Mouse (Mus musculus) 3134 (cell line): ENCODE results near the gene Gng12.

Experiments used
- DNase-seq: peaks from one replicate; pipeline ENCODE4 v3.0.0-alpha.2; 2011; ENCODE audit warnings: low spot score; ENCODE audit not compliant: insufficient read length; ENCODE audit errors: extremely low read depth

Gng12 gene

DNA sequence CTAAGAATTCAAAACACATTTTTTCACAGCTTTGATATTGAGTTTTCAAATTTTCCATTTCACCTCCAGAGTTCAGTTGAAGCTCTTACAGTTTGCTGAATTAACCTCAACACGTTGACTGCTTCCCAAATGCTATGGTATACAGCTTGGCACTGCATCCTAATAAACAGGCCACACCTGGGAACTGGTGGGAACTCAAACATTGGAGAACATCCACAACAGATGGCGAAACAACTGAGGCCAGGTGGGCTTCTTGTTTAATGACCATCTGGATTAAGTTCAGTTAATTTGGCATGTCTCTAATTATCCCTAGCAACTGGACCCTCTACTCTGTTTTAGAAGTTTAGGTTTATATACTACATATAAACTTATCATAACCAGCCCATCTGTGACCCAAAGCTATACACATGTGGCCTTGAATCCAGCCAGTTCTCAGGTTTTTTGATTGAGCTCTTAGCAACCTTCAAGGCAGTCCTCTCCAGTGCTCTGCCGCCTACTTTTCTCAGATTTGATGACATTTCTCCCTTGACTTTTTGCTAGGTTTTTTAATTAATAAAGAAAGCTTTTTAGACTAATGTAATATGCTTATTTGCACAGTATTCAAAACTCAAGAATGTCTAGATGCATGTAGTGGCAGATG, 152.0 kb downstream of the Gng12 start:
- no peak for DNase-seq

DNA sequence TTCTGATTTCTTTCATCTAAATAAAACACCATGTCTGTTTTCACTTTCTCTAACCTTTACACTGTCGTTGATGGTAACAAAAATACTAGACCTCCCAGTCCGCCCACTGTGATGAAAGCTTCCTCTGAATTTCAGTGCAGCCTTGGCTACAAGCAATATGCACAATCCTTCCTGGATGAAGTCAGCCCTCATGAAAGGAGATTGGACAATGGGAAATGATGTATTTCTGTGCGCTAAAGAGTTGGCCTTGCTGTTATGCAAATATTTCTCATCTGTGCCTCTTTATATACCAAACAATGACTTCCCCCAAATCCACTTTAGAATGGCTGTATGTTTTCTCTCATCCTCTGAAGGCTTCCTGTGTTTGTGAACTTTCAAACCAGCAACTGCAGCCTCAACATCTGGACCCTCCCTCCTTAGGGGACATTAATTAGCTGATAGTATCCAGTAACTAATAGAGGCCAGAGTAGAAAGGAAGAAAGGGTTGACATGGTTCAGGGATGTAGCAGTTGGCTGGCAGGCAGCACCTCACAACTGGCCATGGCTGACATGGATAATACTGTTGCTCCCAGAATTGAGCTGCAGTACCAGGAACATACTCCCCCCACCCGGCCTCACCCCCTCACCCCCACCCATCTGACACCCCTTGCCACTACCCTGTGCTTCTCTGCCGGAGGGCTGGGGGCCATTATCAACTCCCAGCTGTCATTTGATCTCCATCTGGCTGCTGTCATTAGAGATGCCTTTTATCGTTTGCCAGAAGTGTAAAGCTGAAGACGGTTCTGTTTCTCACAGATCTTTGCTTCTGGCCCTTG, 152.9 kb downstream of the Gng12 start:
- no peak for DNase-seq

DNA sequence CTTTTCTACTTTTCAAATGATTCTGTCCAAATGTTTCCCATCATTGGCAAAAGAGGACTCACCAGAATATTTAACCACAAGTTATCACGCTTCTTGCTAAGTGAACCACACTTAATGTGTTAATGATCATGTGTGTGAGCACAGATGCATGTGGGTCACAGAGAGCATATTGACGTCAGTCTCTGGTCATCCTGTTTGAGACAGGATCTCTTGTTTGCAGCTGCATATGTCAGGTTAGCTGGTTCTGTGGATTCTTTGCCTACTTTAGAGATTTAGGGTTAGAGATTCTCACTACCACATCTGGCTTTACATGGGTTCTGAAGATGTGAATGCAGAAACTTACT, 153.5 kb downstream of the Gng12 start:
- DNase-seq: no peak

DNA sequence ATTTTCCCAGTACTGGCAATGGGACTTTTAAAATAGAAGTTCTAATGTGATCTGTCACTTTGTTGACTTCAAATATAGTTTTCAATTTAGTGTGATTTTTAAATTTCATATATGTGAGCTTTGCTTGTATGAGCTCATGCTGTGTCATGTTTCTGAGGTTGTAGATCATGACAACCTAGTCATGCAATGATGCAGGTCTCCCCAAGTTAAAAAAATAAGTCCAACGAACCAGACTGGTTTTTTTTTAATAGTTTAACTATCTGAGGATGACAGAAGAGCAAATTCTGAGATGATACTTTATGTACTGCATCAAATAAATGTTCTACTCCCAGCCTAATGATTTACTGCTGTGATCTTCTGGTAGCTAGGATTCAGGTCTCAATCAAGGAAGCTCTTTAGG, 153.9 kb downstream of the Gng12 start:
- DNase-seq: no peak

DNA sequence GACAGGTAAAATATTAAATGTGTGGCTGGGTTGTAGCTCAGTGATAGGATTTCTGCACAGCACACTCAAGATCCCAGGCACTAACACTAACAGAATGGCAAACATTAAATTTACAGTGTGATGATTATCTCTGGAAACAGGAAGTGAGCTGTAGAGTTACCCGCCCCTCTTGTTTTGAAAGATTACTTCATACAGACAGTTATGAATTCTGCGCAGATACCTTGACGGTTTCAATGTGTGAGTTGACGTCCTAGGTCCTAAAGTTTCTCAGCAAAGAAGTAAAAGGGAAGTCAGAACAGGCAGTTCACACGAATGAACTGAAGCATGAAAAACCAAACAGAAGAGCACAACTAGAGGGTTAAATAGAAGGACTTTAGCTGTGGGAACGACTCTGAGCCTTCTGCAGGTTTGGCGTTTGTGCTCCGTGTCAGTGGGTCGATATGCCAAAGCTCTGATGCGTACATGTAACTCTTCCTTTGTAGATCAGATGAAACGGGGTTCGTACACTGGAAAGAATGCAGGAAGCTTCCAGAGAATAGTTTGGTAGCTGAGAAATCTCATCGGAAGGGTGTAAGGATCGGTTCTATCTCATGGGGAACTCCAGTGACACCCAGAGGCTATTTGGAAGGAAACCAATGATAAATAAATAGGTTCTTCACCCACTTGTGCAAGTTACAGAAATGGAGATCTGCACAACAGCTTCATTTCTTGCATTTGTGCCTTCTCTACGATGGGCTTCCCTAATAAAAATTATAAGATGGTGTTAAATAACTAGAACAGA, 160.1 kb downstream of the Gng12 start:
- no peak for DNase-seq

DNA sequence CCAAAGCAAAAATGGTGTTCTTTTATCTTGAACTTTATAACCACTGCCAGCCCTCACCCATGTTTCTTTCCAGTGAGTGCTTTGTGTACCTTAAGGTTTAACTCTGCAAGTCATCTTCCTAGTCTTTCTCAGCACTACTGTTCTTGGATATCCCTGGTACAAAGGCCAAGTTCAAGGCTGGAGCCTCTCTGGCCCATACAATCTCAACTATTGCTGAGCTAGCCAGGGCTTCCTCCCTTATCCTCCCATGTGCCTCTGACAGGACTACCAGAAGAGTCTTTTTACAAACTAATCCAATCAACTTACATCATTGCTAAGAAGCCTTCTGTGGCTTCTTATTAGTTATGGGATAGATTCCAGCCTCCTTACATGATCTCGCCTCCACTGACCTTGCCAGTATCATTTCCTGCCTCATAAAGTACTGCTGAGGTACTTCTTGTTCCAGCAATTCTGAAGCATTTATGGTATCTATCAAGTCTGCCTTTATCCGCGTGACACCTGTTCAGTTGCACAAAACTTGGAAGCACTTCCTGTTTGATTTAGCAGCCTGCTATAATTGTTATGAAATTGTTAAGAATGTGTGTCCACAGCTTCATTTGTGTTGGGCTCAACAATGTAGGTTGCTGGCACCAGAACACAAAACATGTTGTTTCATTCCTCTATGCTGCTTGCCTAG, 160.8 kb downstream of the Gng12 start:
- no peak for DNase-seq

DNA sequence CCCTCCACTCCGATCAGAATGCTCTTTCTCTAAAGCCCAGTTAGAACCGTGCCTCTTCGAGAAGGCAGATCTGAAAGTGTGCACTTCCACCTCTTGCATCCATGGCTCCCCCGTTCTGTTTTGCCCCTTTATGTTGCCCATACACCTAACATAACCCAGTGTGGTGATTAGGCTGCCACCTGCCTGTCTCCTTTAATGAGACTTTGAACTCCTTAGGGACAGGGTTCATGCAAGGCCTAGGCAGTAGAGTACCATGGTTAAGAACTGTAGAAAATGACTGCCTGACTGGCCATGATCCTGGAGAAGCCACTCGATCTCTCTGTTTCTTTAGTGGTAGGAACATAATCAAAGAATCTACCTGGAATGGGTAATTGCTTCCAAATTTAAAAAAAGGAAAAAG, 161.4 kb downstream of the Gng12 start:
- no peak for DNase-seq

DNA sequence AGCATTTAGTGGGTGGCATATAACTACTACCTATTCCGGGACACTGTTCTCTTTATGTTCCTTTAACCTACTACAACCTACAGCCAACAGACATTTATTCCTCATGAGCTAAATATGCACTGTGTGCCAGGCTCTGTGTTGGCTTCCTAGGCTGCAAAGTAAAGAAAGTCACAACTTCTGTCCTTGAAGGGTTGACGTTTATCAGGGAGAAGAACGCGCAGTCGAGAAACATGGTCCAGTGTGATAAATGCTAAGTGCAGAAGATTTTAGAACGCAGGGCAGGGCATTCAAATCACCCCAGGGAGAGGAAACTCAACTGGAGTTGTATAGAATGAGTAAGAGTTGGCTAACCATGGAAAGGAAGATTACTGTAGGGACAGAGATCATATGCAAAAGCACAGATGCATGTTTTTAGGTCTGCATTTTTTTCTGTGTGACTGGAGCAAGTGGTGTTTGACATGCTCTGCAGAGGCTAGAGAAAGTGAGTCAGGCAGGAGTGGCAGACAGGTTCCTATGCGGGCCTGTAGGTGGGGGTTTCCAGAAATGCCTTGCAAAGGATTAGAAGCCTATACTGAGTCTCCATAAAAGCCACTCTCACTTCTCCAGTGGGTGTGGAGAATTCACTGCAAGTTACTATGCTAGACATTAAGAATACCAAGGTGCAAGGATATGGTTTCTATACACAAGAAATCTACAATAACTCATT, 161.9 kb downstream of the Gng12 start:
- DNase-seq: no peak

DNA sequence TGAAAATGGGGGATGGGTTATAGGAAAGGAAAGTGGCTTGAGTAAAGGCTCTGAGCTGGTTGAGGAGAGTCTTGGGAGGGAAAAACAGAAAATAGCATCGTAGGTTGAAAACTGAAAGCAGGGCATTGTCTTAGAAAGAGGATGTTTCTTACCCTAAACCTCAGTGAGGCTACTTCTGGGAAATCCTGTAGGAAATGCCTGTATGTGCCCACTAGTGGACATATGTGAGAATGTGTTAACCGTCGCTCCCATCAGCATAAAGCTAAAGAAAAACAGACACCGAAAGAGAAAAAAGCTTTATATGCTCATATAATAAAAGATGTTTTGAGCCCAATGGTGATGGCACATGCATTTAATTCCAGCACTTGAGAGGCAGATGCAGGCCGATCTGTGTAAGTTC, 163.9 kb downstream of the Gng12 start:
- no peak for DNase-seq

DNA sequence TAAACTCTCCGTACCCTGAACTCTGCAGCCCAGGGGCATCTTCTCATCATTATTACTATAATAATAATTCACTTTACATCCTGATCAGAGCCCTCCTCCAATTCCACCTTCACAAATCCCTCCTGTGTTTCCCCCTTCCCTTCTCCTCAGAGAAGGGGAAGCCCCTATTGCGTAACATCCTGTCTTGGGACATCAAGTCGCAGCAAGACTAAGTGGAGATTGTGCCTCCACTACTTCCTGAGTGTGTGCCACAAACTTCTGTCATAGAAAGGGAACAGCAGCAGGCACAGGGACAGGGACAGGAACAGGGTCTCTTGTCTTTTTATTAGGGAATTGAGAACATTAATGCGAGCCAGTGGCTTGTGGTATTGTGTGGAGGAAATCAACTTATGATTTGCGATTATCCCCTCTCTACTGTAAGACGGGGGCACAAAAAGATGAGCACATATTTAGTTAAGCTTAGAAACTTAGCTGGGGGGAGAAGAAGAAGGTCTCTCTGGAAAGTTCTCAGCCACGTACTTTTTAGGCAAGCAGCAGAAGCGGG, 173.1 kb downstream of the Gng12 start:
- no peak for DNase-seq

DNA sequence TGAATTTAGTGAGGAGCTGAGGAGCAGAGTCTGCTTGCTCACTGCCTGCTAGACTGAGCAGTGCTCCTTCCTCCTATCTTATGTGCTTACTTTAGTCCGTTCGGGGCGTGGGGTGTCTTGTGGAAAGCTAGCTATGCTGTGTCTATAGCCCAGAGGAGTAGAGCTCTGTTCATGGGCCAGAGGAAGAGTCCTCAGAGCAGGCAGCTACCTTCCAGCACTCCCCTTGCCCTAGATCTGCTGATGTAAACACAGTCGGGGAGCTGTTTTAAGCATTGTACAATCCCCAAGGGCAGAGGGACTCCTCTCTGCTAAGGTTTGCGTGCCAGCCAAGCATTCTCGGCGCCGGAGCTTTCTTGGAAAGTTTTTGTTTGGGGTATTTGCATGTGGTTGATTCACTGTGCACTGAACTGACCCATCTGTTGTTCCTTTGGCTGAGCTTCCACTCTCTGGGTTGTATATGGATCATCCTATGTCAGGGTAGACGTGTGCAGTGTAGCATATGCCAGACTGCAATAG, 173.7 kb downstream of the Gng12 start:
- no peak for DNase-seq
